Mouse (Mus musculus) limb, embryonic 15.5 days (tissue): ENCODE results near the gene Ssxb1. TPM values are rescaled to one million over a fixed set of nuclear protein-coding genes. Genes with fewer than 3 reads are reported as not detected.
"Not testable (repeated sequence)": the region's sequence is repeated elsewhere in the genome, so short reads cannot be mapped to it uniquely, and the experiment has no call there.

Experiments
- ATAC-seq: fragments of 200-750 bp; cut with Nextera tagmentation; 2 replicates; pipeline ENCODE4 v1.8.0; 2017; ENCODE audit warnings: low read depth, moderate TSS enrichment; ENCODE audit not compliant: insufficient number of reproducible peaks, low FRiP score, low TSS enrichment
- H3K27ac ChIP-seq: fragments of 300-500 bp; sonication (generic); 2 replicates; pipeline ENCODE4 v1.5.1; 2015; ENCODE audit warnings: moderate library complexity, mild to moderate bottlenecking, inconsistent platforms
- H3K27me3 ChIP-seq: fragments of 300-500 bp; sonication (generic); 2 replicates; pipeline ENCODE4 v1.6.1; 2015; ENCODE audit warnings: inconsistent platforms
- H3K36me3 ChIP-seq: fragments of 300-500 bp; sonication (generic); 2 replicates; pipeline ENCODE4 v1.6.1; 2015; ENCODE audit warnings: inconsistent platforms
- H3K4me1 ChIP-seq: fragments of 300-500 bp; sonication (generic); 2 replicates; pipeline ENCODE4 v1.6.1; 2015; ENCODE audit warnings: inconsistent platforms
- H3K4me2 ChIP-seq: fragments of 300-500 bp; sonication (generic); 2 replicates; pipeline ENCODE4 v1.6.1; 2015; ENCODE audit warnings: mild to moderate bottlenecking, inconsistent platforms
- H3K4me3 ChIP-seq: fragments of 300-500 bp; sonication (generic); 2 replicates; pipeline ENCODE4 v1.5.1; 2015; ENCODE audit warnings: mild to moderate bottlenecking, inconsistent platforms
- H3K9ac ChIP-seq: fragments of 300-500 bp; sonication (generic); 2 replicates; pipeline ENCODE4 v1.6.1; 2015; ENCODE audit warnings: inconsistent platforms
- H3K9me3 ChIP-seq: fragments of 300-500 bp; sonication (generic); 2 replicates; pipeline ENCODE4 v1.6.1; 2016; ENCODE audit warnings: inconsistent platforms
- WGBS: fragments of 180-500 bp; shearing (Covaris S2); methylation state at CpG from one replicate; pipeline ENCODE4 v1.1.7; 2015; 5-methylcytosine and 5-hydroxymethylcytosine counted together
- polyA plus RNA-seq: library from polyadenylated mRNA; unstranded; fragments of >200 nt; fragmentation: Nextera tagmentation; extraction: Ambion mirVana; gene quantifications from 2 replicates; pipeline ENCODE4 v1.2.1, GENCODE M21; 2015

The Ssxb1 gene
- not detected in 2 replicates for polyA plus RNA-seq

- not testable (repeated sequence) for H3K4me3 ChIP-seq, H3K27me3 ChIP-seq, ATAC-seq, H3K36me3 ChIP-seq, H3K27ac ChIP-seq, H3K9me3 ChIP-seq, H3K9ac ChIP-seq, H3K4me1 ChIP-seq, H3K4me2 ChIP-seq
- 23% methylated on average over 1 of the region's 1 CpGs for WGBS
Observed at GRCm38 (mm10) chrX:8413005-8413404, at the start of gene Ssxb1. TSS of gene Ssxb1 (plus strand) at chrX:8413305.

- H3K4me2 ChIP-seq, H3K4me1 ChIP-seq, H3K9me3 ChIP-seq, H3K27ac ChIP-seq, ATAC-seq, H3K9ac ChIP-seq, H3K36me3 ChIP-seq, H3K27me3 ChIP-seq, H3K4me3 ChIP-seq: not testable (repeated sequence)
- WGBS, result 14% methylated on average over 1 of the region's 1 CpGs
Observed at GRCm38 (mm10) chrX:8366678-8367077, 46.4 kb upstream of the Ssxb1 start, which contains the start of gene Ssxb9. TSS of gene Ssxb9 (plus strand) at chrX:8366978.

- H3K36me3 ChIP-seq, H3K9ac ChIP-seq, H3K4me2 ChIP-seq, H3K4me3 ChIP-seq, H3K27ac ChIP-seq, ATAC-seq, H3K9me3 ChIP-seq, H3K4me1 ChIP-seq, H3K27me3 ChIP-seq: not testable (repeated sequence)
- 73% methylated on average over 2 of the region's 2 CpGs for WGBS
Observed at GRCm38 (mm10) chrX:8461626-8462025, 48.5 kb downstream of the Ssxb1 start, which contains the start of gene Ssxb2. TSS of gene Ssxb2 (minus strand) at chrX:8461726.

Other genes with a start within 250 kb of the Ssxb1 start
- gene Tbc1d25, start 237.1 kb upstream of the Ssxb1 start, polyA plus RNA-seq, result 13.7 and 14.1 TPM in 2 replicates
- gene Ebp, start 219.8 kb upstream of the Ssxb1 start, polyA plus RNA-seq, result 43.0 and 44.6 TPM in 2 replicates
- gene Porcn, start 206.8 kb upstream of the Ssxb1 start, polyA plus RNA-seq, result 8.7 and 8.8 TPM in 2 replicates
- 37.8 and 40.4 TPM in 2 replicates for gene Ftsj1, start 160.9 kb upstream of the Ssxb1 start, polyA plus RNA-seq
- gene Slc38a5, start 142.2 kb upstream of the Ssxb1 start, polyA plus RNA-seq, result 0.36 and 0.60 TPM in 2 replicates
- gene Ssxb10, start 85.9 kb upstream of the Ssxb1 start, polyA plus RNA-seq, result not detected in 2 replicates
- not detected in 2 replicates for gene Ssxb9, start 46.3 kb upstream of the Ssxb1 start, polyA plus RNA-seq
- gene Ssxb2, start 48.4 kb downstream of the Ssxb1 start, polyA plus RNA-seq, result not detected in 2 replicates
- not detected in 2 replicates for gene Gm14459, start 111.6 kb downstream of the Ssxb1 start, polyA plus RNA-seq
- gene Ssxb6, start 134.9 kb downstream of the Ssxb1 start, polyA plus RNA-seq, result not detected in 2 replicates
- not detected in 2 replicates for gene Ssxb3, start 178.5 kb downstream of the Ssxb1 start, polyA plus RNA-seq